ENCODE assay signal across 15 mouse cellular contexts in the genomic region with DNA sequence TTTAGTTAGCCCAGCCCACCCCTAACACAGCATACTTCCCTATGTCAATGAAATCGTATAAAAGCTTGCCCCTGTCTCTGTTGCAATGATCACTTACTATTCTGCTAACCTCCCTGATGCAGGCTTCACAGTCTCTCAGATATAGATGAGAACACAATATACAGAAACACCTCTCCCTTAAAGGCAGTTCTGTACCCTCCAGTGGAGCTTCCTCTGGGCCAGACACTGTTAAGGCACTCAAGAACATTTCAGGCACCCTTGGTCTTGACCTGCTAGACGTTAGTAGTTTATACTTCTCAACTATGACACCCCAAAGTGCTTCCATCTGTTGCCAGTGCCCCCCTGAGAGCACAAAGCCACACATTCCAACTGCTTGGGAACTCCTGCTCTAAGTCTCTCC.
"Had no signal": no experiment of that assay in that cellular context is flagged by ENCODE, and none has a peak within 500 bp of the region (broad histone marks: within the 10 kb centered on the region; RNA-seq: fewer than 3 reads in every experiment).

No protein-coding gene starts in this region.

- H3K36me3 ChIP-seq: neural tube, embryonic 15.5 days; stomach, embryonic 15.5 days had no signal

- H3K27me3 ChIP-seq: stomach, embryonic 15.5 days had no signal

- H3K4me3 ChIP-seq: neural tube, embryonic 15.5 days; stomach, embryonic 15.5 days had no signal

- DNase-seq: retina, postnatal 1 day; right cerebral cortex, adult 18-20 months; right cerebral cortex, postnatal 14 days; right cerebral cortex, postnatal 25 days; right cerebral cortex, postnatal 4 days; spleen, adult 18-20 months; thymus, adult 18-20 months; thymus, adult 2 months; thymus, postnatal 14 days; thymus, postnatal 25 days; thymus, postnatal 36 days; thymus, postnatal 4 days had no signal

- H3K4me1 ChIP-seq: neural tube, embryonic 15.5 days; stomach, embryonic 15.5 days had no signal

- H3K27ac ChIP-seq: neural tube, embryonic 15.5 days; stomach, embryonic 15.5 days; stomach, postnatal 0 days had no signal

- H3K9me3 ChIP-seq: stomach, embryonic 15.5 days had no signal

- H3K9ac ChIP-seq: neural tube, embryonic 15.5 days; stomach, embryonic 15.5 days had no signal

- H3K4me2 ChIP-seq: neural tube, embryonic 15.5 days; stomach, embryonic 15.5 days had no signal
